Mouse (Mus musculus): ENCODE results near the gene Senp1. TPM values are rescaled to one million over a fixed set of nuclear protein-coding genes. Genes with fewer than 3 reads are reported as not detected.

The Senp1 gene
- total RNA-seq, 2 experiments from 2014 or later = 8.5 to 9.5 TPM

DNA sequence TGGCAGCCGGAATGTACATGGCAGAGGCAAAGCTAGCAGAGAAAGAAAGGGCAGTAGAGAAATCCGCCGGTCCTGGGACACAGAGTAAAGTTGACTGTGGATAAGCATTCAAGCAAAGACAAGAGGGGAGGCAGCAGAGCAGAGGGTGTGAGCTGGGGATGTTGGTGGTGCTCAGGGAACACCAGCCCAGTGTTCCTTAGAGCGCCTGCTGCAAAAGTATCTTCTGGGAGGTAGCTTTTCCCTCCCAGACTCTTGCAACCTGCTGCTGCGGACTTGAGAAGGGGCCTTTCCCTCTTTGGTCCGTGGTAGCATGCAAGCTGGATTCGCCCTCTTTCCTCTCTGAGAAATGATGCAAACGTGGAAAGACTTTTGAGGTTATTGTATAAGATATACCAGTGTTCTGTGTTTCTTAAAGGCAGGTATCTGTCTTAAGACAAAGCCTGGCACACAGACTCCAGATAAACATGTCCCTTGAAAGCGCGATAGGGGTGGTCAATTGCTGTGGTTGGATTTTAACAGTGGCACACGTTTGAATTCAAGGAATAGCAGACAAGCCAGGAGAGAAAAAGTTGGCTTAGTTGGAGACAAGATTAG, 14.3 kb upstream of the Senp1 start:
- DNase-seq = no peak

GRCm38 (mm10) chr15:98107230-98107629, 13.7 kb upstream of the Senp1 start:
- DNase-seq = no peak

DNA sequence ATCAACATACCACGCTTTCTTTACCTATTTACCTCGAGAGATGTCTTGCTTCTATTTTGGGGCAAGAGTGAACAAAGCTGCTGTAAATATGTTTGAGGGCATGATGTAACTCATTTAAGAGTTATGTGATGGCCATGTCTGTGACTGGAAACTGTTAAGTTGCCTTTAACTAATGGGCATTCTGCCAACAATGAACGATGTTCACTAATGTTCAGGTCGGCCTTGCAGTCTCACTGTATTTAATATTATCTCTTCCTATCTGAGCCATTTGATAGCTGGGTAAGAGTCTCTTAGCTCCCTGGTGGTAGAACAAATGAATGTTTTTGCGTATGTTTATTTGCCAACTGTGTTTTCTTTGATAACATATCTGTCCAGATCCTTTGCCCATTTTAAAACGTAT, 13.0 kb upstream of the Senp1 start:
- DNase-seq = no peak

DNA sequence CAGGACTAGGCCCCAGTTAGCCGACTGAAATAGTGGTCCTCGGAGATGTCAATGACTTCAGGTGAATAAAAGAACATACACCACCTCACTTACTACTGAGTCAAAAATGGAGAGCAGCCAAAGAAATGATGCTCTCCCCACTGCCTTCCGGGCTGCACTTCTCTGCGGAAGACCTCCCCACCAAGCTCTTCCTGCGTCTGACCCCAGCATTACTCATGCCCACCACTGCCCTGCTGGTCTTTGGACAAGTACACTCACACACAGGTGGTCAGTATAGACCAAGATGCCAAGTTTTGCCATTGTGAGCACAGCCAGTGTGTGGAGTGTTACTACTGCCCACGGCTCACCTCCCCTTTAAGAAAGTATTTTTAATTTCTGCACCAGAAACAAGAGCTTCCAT, 8.9 kb upstream of the Senp1 start:
- DNase-seq = no peak

DNA sequence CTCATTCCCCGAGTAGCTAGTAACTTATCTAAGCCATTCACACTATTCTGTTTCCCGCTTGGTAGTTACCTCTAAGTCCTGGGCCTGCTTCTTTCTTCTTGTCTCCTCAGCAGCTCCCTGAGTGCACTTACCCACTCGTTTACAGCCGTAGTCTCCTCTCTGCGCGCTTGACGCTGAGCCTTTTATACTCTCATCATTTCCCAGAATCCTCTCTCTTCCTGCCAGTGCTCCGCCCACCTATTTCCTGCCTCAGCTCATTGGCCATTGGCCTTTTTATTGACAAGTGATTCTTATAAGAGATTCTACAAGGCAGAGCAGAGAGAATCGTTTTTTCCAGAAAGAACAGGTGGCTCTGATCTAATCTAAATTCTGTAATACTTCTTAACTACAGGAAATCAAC, 5.0 kb upstream of the Senp1 start:
- no peak for DNase-seq

DNA sequence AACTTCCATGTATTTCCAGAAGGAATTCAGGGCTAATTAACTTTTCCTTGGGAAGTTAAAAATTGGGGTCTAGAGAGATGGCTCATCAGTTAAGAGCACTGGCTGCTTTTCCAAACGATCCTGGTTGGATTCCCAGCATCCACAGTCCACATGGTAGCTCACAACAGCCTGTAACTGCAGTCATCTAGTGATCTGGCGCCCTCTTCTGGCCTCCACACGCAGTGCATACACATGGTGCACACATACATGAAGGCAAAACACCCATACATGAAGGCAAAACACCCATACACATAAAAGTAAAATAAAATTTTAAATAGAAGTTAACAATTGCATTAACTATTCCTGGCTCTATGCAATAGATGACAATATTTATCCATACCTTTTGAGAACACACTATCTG, 3.4 kb upstream of the Senp1 start:
- DNase-seq = no peak

- no peak for DNase-seq
These were observed 1.4 kb upstream of the Senp1 start for GRCm38 (mm10) chr15:98094905-98095304.

GRCm38 (mm10) chr15:98092372-98093120, 998 bp downstream of the Senp1 start, which contains the start of gene Pfkm:
TSS of gene Pfkm (plus strand) at chr15:98092589.
- no peak for DNase-seq

- no peak for DNase-seq
These were observed 1.7 kb downstream of the Senp1 start for GRCm38 (mm10) chr15:98091841-98092240.

DNA sequence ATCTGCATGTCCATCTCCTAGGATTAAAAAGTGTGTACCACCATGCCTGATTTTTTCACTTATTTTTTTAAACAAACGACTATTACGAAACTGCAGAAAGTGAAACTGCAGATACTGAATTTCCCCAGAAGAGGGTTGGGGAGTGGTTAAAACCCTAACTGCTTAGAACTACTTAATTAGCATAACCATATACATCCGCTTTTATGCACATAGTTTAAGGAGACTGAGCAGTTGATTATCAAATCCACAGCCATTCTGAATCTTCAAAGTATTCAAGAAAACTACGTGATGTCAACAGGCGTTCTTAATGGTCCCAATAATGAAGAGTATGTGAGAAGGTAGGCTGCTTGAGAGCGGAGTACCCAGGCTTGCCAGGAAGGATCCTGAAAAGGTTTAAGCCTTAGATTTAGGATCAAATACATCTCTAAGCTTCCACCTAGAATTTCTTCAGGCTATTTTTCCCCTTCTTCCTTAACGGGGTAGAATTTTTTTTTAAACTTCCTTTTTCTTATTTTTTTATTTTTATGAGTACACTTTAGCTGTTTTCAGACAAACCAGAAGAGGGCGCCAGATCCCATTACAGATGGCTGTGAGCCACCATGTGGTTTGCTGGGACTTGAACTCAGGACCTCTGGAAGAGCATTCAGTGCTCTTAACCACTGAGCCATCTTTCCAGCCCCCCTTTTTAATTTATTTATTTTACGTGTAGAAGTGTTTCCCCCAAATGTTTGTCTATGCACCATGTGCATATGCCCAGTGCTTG, 3.9 kb downstream of the Senp1 start:
- peak in 1 of 2 experiments; percentile 71 for DNase-seq

GRCm38 (mm10) chr15:98088889-98089288, 4.7 kb downstream of the Senp1 start:
- no peak for DNase-seq

DNA sequence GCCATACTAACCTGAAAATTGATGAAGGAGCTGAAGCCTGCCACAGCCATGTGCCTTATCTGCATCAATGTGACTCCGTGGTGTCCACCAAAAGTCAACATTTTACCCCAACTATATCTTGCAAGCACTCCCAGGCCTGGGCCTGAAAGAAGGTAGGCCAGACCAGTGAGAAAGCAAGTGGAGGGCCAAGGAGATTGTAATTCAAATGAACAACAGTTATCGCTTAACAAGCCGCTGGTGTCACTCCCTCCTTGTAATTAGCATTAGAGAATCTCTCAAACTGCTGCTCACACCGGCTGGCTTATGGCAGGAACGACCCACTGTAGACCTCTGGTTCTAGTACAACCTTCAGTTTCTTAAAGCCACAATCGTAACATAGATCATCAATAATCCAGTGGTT, 16.6 kb downstream of the Senp1 start:
- no peak for DNase-seq

- no peak for DNase-seq
These were observed 18.5 kb downstream of the Senp1 start for GRCm38 (mm10) chr15:98075034-98075433.

DNA sequence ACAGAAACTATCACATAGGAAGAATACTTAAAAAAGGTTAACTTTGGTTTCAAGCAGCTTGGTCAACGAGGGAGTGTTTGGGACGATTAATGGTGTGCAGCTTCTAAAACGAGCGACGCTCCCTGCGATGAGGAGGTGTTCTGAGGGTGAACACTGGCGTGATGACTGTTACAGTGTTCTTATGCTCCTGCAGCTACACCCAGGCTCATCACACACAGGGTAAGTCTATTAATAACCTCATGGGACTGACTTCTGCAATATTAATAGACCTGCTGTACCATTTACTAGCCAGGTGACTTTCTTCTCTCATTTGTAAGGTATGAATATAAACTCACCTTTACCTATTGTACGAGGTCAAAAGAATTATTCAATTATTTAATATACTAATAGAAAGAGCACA, 19.0 kb downstream of the Senp1 start:
- peak; percentile 26 to 47 for DNase-seq

- no peak for DNase-seq
These were observed 23.2 kb downstream of the Senp1 start for GRCm38 (mm10) chr15:98070376-98070775.

DNA sequence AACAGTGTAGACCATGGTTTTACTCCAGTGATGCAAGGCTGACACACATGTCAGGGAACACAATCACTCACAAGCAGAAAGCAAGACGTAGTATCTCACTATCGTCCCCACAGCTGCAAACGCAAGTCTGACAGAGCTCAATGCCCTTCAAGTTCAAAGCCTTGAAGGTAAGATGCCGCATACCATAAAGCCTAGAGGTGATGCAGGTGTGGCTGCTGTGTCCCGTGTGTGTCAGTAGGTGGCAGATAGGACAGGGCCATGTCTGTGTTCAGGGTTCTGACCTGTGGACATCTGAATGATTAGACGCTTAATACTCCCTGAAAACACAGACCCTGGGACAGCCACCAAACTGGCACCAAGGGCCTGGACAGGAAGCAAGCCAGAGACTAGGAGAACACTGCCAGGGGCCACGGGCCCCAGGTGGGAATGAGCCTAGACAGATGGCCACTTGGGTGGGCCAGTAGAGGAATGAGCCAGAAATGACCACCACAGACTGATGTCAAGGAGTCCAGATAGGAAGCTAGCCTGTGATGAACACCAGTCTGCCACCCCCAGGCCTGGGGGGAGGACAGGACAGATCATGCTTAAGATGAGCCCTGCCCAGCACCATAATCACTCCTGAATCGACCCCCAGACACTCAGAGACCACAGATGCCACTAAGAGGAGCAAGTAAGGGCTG, 23.8 kb downstream of the Senp1 start:
- no peak for DNase-seq

DNA sequence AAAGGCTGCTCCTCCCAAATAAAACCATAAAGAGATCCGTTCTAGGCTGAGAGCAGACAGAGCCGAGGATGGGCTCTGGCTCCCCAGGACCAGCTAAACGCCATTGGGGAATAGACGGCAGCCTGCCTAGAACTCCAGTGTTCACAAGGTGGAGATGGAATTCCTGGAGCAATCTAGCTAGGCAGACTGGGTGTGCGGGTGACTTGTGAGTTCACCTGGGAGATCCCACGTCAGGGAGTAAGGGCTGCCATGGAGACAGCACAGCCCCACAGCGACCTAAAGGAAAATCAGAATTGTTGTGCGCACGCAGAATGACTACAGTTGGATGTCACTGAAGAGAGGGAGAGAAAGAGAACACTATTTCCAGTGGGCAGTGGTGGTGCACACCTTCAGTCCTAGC, 25.0 kb downstream of the Senp1 start:
- no peak for DNase-seq

DNA sequence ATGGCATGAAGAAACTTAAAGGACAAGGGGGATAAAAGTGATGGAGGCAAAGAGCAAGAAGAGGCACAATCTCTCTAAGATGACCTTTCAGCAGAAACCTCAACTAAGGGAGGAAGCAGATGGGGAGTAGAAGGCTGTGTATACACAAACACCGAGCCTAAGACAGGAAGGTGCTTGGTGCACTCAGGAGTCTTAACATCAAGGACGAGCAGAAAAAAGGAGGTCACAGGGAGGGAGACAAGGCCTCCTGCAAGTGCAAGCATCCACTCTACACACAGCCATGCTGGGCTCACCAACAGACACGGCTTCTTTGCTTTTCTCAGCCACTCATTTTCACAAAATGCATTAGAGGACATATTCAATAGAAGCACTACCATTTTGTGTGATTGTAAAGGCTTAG, 26.1 kb downstream of the Senp1 start:
- DNase-seq = no peak

DNA sequence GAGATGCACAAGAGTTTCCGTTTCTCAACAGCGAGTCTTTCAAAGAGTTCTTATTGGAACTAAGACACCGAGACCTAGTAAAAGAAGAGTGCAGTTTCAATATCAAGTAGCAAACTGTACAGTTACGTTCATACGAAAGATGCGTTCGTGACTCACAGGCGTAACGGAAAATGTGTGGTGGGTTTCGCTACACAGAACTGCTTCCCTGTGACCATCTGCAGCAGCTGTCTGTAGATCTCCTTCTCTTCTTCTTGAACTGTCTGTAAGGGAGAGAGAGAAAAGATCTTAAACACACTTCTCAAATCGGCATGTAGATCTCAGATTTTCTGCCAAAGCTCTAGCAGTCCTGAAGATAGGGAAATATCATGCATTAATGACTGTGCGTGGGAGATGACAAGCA, 26.9 kb downstream of the Senp1 start:
- no peak for DNase-seq

GRCm38 (mm10) chr15:98065881-98066280, 27.7 kb downstream of the Senp1 start:
- DNase-seq = no peak

DNA sequence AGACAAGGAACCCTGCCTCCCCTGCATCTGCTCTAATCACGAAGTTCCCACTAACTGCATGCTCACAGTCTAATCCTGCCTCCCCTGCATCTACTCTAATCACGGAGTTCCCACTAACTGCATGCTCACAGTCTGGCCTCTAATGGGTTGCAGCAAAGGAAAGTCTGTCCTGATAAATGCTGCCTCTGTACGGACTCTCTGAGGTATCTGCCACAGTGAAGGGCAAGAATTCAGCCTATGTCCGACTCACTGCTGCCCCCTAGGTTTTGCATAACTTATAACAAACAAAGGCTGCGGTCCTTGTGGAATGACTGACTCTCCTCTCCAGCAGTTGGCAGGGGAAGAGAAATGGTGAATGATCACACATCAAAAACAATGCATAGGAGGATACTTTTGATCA, 38.3 kb downstream of the Senp1 start:
- DNase-seq = peak; percentile 18 to 42

DNA sequence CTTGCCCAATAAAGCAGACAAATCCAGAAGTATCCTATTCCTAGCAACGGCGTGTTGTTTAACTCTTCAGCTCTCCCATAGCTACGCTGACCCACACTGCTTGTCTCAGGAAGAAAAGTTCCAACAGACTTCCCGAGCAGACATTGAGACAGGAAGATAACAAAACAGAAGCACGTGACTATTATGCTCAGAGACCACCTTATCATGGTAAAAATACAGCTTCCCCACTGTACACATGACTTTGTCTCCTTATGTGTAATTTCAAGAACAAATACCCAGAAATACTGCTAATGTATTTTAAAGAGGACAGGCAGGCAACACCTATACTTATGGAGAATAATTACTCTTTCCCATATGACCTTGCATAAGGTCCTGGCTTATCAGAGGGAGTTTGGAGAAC, 41.9 kb downstream of the Senp1 start:
- DNase-seq = no peak

All from heart, adult 18-20 months (tissue).